Mouse (Mus musculus) stomach, embryonic 14.5 days (tissue): ENCODE data around the gene Arhgap31. TPM values are rescaled to one million over a fixed set of nuclear protein-coding genes. Genes with fewer than 3 reads are reported as not detected.
"Not testable (repeated sequence)": the region's sequence is repeated elsewhere in the genome, so short reads cannot be mapped to it uniquely, and the experiment has no call there.

Experiments
- ATAC-seq: fragments of 200-750 bp; cut with Nextera tagmentation; 2 replicates; pipeline ENCODE4 v1.8.0; 2017; ENCODE audit warnings: low read depth, moderate TSS enrichment; ENCODE audit not compliant: insufficient number of reproducible peaks, insufficient read depth, low FRiP score
- H3K27ac ChIP-seq: fragments of 300-500 bp; sonication (generic); 2 replicates; pipeline ENCODE4 v1.5.1; 2014; ENCODE audit warnings: mild to moderate bottlenecking, low read length, moderate library complexity, mixed read lengths
- H3K27me3 ChIP-seq: fragments of 300-500 bp; sonication (generic); 2 replicates; pipeline ENCODE4 v1.6.1; 2014; ENCODE audit warnings: low read length, control low read depth, mixed read lengths; ENCODE audit not compliant: control insufficient read depth, insufficient read depth
- H3K36me3 ChIP-seq: fragments of 300-500 bp; sonication (generic); 2 replicates; pipeline ENCODE4 v1.6.1; 2014; ENCODE audit warnings: mild to moderate bottlenecking, control low read depth, low read length, moderate library complexity, mixed read lengths; ENCODE audit not compliant: control insufficient read depth, insufficient read depth
- H3K4me1 ChIP-seq: fragments of 300-500 bp; sonication (generic); 2 replicates; pipeline ENCODE4 v1.6.1; 2014; ENCODE audit warnings: low read length, control low read depth, mixed read lengths; ENCODE audit not compliant: control insufficient read depth, insufficient read depth
- H3K4me2 ChIP-seq: fragments of 300-500 bp; sonication (generic); replicated peaks from 2 replicates; pipeline ENCODE4 v1.6.1; 2014; ENCODE audit warnings: low read depth, low read length, control low read depth
- H3K4me3 ChIP-seq: fragments of 300-500 bp; sonication (generic); 2 replicates; pipeline ENCODE4 v1.5.1; 2014; ENCODE audit warnings: low read depth, low read length, control low read depth
- H3K9ac ChIP-seq: fragments of 300-500 bp; sonication (generic); replicated peaks from 2 replicates; pipeline ENCODE4 v1.6.1; 2014; ENCODE audit warnings: low read depth, mild to moderate bottlenecking, control low read depth, low read length, moderate library complexity, mixed read lengths
- H3K9me3 ChIP-seq: fragments of 300-500 bp; sonication (generic); 2 replicates; pipeline ENCODE4 v1.6.1; 2016; ENCODE audit warnings: low read depth, low read length, control low read depth; ENCODE audit not compliant: control insufficient read depth
- WGBS: fragments of 180-500 bp; shearing (Covaris S2); extraction: QIAGEN DNeasy Blood & Tissue Kit; methylation state at CpG from one replicate; pipeline ENCODE4 v1.1.7; 2014; 5-methylcytosine and 5-hydroxymethylcytosine counted together
- polyA plus RNA-seq: library from polyadenylated mRNA; unstranded; fragments of >200 nt; fragmentation: Nextera tagmentation; extraction: Ambion mirVana; gene quantifications from 2 replicates; pipeline ENCODE4 v1.2.1, GENCODE M21; 2014

Gene Arhgap31
- polyA plus RNA-seq, 1 experiment from 2014 or later: 14.8 TPM

GRCm38 (mm10) chr16:38730921-38731320 is 17.8 kb upstream of the Arhgap31 start:
- no peak overlapping the region for H3K9ac ChIP-seq
- H3K27ac ChIP-seq: no peak overlapping the region
- H3K9me3 ChIP-seq: no peaks in the 10 kb centered on the region
- 53% methylated on average over 8 of the region's 8 CpGs for WGBS
- H3K4me3 ChIP-seq: no peak overlapping the region
- no peaks in the 10 kb centered on the region for H3K36me3 ChIP-seq
- no peaks in the 10 kb centered on the region for H3K4me1 ChIP-seq
- H3K27me3 ChIP-seq: no peaks in the 10 kb centered on the region
- ATAC-seq: no peak
- no peak overlapping the region for H3K4me2 ChIP-seq

DNA sequence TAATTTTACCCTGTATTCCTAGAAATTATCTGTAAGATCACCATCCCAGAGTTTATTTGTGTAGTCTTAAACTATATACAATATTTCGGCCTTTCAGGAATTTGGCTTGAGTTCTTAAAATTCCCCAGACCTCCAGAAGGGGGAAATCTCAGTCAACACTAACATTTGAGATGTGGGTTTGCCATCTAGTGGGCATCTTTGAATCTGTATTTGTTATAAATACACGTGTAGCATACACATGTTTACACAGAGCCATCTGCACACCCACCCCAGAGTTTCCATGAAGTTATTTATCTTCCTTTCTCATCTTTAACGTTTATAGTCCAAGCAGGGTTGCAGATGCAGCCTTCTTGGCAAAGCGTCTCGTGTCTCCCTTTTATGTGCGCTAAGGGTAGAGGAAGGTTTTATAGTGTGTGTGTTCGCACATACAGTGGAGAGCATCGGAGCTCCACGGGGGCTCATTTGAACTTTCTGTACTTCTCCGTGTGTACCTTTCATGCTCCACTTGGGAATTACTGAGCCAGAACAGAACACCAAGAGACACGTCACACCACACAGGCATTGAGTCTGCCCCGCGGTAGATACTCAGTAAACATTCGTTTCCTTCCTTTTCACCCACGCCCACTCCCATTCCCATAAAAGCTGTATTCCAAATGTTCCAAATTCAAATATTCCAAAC is 16.7 kb upstream of the Arhgap31 start:
- WGBS: 46% methylated on average over 15 of the region's 15 CpGs
- Histone ChIP-seq H3K9me3 (no peaks in the 10 kb centered on the region), H3K27me3 (no peaks in the 10 kb centered on the region), H3K9ac (no peak overlapping the region), H3K4me1 (no peaks in the 10 kb centered on the region), H3K27ac (no peak overlapping the region), H3K4me3 (no peak overlapping the region), H3K36me3 (no peaks in the 10 kb centered on the region), H3K4me2 (peak overlapping the region; percentile 19)
- ATAC-seq: peak; percentile 63; the same call in 1 of the 2 replicates

DNA sequence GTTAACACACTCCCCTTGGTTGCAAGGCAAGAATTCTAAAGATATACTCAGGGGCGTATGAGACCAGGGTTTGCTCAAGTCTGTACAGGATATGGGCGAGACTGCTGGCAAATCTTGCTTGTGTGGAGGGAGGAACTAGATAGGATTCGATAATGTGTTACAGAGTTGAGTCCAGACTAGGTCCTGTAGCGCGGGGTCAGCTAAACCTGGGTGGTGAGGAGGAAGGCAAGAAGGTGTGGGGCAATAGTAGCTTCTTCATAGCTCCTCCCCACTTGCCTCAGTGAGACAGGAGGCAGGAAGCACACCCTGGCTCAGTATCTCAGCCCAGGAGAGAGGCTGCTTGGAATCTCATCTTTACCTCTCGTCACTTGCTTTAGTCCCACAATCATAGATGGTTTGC is 16.1 kb upstream of the Arhgap31 start:
- no peaks in the 10 kb centered on the region for H3K4me1 ChIP-seq
- 75% methylated on average over 6 of the region's 6 CpGs for WGBS
- ATAC-seq: no peak
- no peaks in the 10 kb centered on the region for H3K9me3 ChIP-seq
- no peaks in the 10 kb centered on the region for H3K36me3 ChIP-seq
- H3K9ac ChIP-seq: no peak overlapping the region
- no peak overlapping the region for H3K4me3 ChIP-seq
- H3K4me2 ChIP-seq: no peak overlapping the region
- no peaks in the 10 kb centered on the region for H3K27me3 ChIP-seq
- no peak overlapping the region for H3K27ac ChIP-seq

- Histone ChIP-seq H3K9ac (no peak overlapping the region), H3K36me3 (no peaks in the 10 kb centered on the region), H3K4me1 (no peaks in the 10 kb centered on the region), H3K9me3 (no peaks in the 10 kb centered on the region), H3K27ac (no peak overlapping the region), H3K4me3 (no peak overlapping the region), H3K4me2 (no peak overlapping the region), H3K27me3 (no peaks in the 10 kb centered on the region)
- WGBS: 90% methylated on average over 15 of the region's 15 CpGs
- no peak for ATAC-seq
Measured at GRCm38 (mm10) chr16:38728576-38729132, 15.6 kb upstream of the Arhgap31 start.

DNA sequence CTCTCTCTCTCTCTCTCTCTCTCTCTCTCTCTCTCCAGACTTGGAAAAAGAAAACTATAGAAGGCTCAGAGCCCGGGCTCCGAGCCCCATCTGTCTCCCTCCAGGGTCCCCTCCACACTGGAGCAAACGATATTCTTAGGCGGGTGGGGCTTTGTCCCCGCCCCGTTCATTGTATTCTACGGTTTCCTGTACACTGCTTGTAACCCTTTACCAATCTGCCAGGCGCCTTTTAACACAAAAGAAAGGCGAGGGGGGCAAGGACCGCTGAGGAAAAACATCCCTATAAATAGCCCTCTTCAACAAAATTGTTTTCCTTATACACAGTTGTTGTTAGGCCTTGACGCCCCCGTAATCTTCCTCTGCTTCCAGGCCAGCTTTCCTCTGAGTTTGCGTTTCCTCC is 11.9 kb upstream of the Arhgap31 start:
- no peaks in the 10 kb centered on the region for H3K4me1 ChIP-seq
- H3K36me3 ChIP-seq: no peaks in the 10 kb centered on the region
- no peak for ATAC-seq
- 71% methylated on average over 13 of the region's 13 CpGs for WGBS
- no peak overlapping the region for H3K9ac ChIP-seq
- H3K27me3 ChIP-seq: no peaks in the 10 kb centered on the region
- no peak overlapping the region for H3K4me3 ChIP-seq
- no peak overlapping the region for H3K4me2 ChIP-seq
- H3K9me3 ChIP-seq: no peaks in the 10 kb centered on the region
- no peak overlapping the region for H3K27ac ChIP-seq

DNA sequence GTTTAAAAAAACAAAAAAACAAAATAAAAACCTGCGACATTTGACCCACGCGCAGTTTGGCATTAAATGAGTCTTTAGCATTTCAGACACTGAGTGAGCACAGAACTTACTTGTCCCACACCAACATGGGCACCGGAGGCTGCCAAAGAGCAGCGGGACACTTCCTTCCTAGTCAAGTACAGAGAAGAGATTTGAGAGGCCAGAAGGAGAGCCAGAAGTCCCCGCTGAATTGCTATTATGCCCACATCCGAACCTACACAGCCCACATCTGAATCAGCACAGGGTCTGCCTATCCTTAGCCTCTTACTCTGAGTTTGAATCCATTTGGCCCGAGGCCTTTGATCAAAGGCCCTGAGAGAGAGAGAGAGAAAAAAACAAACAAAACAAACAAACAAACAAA is 11.2 kb upstream of the Arhgap31 start:
- H3K9me3 ChIP-seq: no peaks in the 10 kb centered on the region
- H3K36me3 ChIP-seq: no peaks in the 10 kb centered on the region
- no peaks in the 10 kb centered on the region for H3K4me1 ChIP-seq
- ATAC-seq: no peak
- no peak overlapping the region for H3K27ac ChIP-seq
- H3K27me3 ChIP-seq: no peaks in the 10 kb centered on the region
- H3K4me2 ChIP-seq: no peak overlapping the region
- no peak overlapping the region for H3K4me3 ChIP-seq
- H3K9ac ChIP-seq: no peak overlapping the region
- WGBS: 79% methylated on average over 8 of the region's 8 CpGs

GRCm38 (mm10) chr16:38721377-38721776 is 8.3 kb upstream of the Arhgap31 start:
- WGBS: 92% methylated on average over 8 of the region's 9 CpGs
- ATAC-seq: no peak

GRCm38 (mm10) chr16:38714259-38714526 is 1.1 kb upstream of the Arhgap31 start:
- not testable (repeated sequence) for ATAC-seq, H3K9ac ChIP-seq, H3K27ac ChIP-seq, H3K27me3 ChIP-seq, H3K36me3 ChIP-seq, H3K9me3 ChIP-seq, H3K4me3 ChIP-seq, H3K4me1 ChIP-seq
- 47% methylated on average over 11 of the region's 12 CpGs for WGBS
- H3K4me2 ChIP-seq: peak overlapping the region; percentile 71

More at GRCm38 (mm10) chr16:38721377-38721776, 8.3 kb upstream of the Arhgap31 start:
- Histone ChIP-seq H3K4me1 (no peaks in the 10 kb centered on the region), H3K36me3 (no peaks in the 10 kb centered on the region), H3K9ac (no peak overlapping the region), H3K27me3 (no peaks in the 10 kb centered on the region), H3K4me3 (no peak overlapping the region), H3K27ac (no peak overlapping the region), H3K4me2 (no peak overlapping the region), H3K9me3 (no peaks in the 10 kb centered on the region)
